Comparison of ENCODE assay signal across 13 mouse cellular contexts in the genomic region with DNA sequence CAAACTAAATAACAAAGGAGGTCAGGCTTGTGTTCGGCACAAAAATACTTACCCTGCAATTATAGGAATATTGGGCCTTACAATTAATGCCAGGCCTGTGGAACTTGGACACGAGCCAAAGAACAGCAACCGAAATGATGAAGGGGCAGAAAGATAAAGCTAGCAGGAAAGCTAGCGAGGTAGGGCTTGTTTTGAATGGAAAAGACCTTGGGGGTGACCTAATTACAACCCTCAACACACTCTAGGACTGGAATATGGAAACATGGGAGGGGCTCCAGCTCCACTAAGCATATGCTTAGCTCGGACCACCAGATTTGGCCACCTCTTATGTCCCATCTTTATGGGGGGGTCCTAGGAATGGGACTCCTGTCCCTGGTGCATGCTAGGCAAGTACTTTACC.
DNase-seq lines count a peak whose midpoint lies in the region; ATAC-seq and TF ChIP-seq lines count a peak whose summit lies in the region.
"Had no signal": no experiment of that assay in that cellular context is flagged by ENCODE, and none has a peak within 500 bp of the region (broad histone marks: within the 10 kb centered on the region; RNA-seq: fewer than 3 reads in every experiment).

No protein-coding gene starts in this region.

- TF ChIP-seq CTCF in lung, embryonic 14.5 days (IDR thresholded peaks at IDR 0.05; ENCODE audit: low read depth), result no peak

- H3K4me1 ChIP-seq in embryonic facial prominence, embryonic 11.5 days (ENCODE audit: control insufficient read depth, insufficient read depth, low read length), result no peaks in the 10 kb centered on the region
- peaks cover 4% of the 10 kb centered on the region; the same call in 1 of the 2 replicates for H3K4me1 ChIP-seq in embryonic facial prominence, embryonic 10.5 days
- no peaks in the 10 kb centered on the region; the same call in 1 of the 2 replicates for H3K4me1 ChIP-seq in lung, embryonic 14.5 days (ENCODE audit: insufficient read depth)
- peaks cover 5% of the 10 kb centered on the region; the same call in 1 of the 2 replicates for H3K4me1 ChIP-seq in embryonic facial prominence, embryonic 15.5 days
- H3K4me1 ChIP-seq: midbrain, embryonic 10.5 days; neural tube, embryonic 12.5 days had no signal

- H3K4me2 ChIP-seq in embryonic facial prominence, embryonic 11.5 days (ENCODE audit: low read depth, low read length), result no peak overlapping the region
- H3K4me2 ChIP-seq in lung, embryonic 14.5 days, result peak overlapping the region; percentile 48
- peak overlapping the region; percentile 39 for H3K4me2 ChIP-seq in embryonic facial prominence, embryonic 15.5 days (replicated peaks)
- H3K4me2 ChIP-seq: neural tube, embryonic 12.5 days had no signal

- no peaks in the 10 kb centered on the region for H3K27me3 ChIP-seq in embryonic facial prominence, embryonic 11.5 days (ENCODE audit: control insufficient read depth, insufficient read depth, low read length)
- peaks cover 87% of the 10 kb centered on the region for H3K27me3 ChIP-seq in embryonic facial prominence, embryonic 10.5 days (replicated peaks; ENCODE audit: low read depth, poor library complexity, severe bottlenecking)
- no peaks in the 10 kb centered on the region for H3K27me3 ChIP-seq in lung, embryonic 14.5 days (ENCODE audit: insufficient read depth, low read length)
- no peaks in the 10 kb centered on the region for H3K27me3 ChIP-seq in embryonic facial prominence, embryonic 15.5 days
- H3K27me3 ChIP-seq: neural tube, embryonic 12.5 days had no signal

- intact Hi-C loops in left cerebral cortex, postnatal 4 days (cut with DNase I), result no loop called here

- DNase-seq in embryonic facial prominence, embryonic 11.5 days (ENCODE audit: low spot score), result peak; percentile 16
- no peak for DNase-seq in embryonic facial prominence, embryonic 10.5 days (ENCODE audit: low spot score)
- no peak for DNase-seq in lung, embryonic 14.5 days
- no peak for DNase-seq in lung, adult 18-20 months
- no peak for DNase-seq in left cerebral cortex, postnatal 4 days
- no peak for DNase-seq in urinary bladder, adult 18-20 months (ENCODE audit: low spot score in 2 of 2)
- DNase-seq: adrenal gland, postnatal 25 days; heart, postnatal 14 days; kidney, adult 9 months had no signal

- WGBS in embryonic facial prominence, embryonic 11.5 days, result 60% methylated on average over 5 of the region's 5 CpGs
- WGBS in embryonic facial prominence, embryonic 10.5 days, result 66% methylated on average over 5 of the region's 5 CpGs
- WGBS in lung, embryonic 14.5 days, result 26% methylated on average over 5 of the region's 5 CpGs
- WGBS in embryonic facial prominence, embryonic 15.5 days, result 33% methylated on average over 5 of the region's 5 CpGs

- no peaks in the 10 kb centered on the region for H3K9me3 ChIP-seq in embryonic facial prominence, embryonic 11.5 days (replicated peaks; ENCODE audit: control insufficient read depth, low read length)
- H3K9me3 ChIP-seq in embryonic facial prominence, embryonic 10.5 days, result no peaks in the 10 kb centered on the region
- no peaks in the 10 kb centered on the region for H3K9me3 ChIP-seq in lung, embryonic 14.5 days (ENCODE audit: low read depth, low read length)
- no peaks in the 10 kb centered on the region for H3K9me3 ChIP-seq in embryonic facial prominence, embryonic 15.5 days (replicated peaks)
- H3K9me3 ChIP-seq: midbrain, embryonic 10.5 days; neural tube, embryonic 12.5 days had no signal

- H3K36me3 ChIP-seq in embryonic facial prominence, embryonic 11.5 days (replicated peaks; ENCODE audit: control insufficient read depth, insufficient read depth, low read depth, low read length), result no peaks in the 10 kb centered on the region
- no peaks in the 10 kb centered on the region for H3K36me3 ChIP-seq in embryonic facial prominence, embryonic 10.5 days (replicated peaks)
- no peaks in the 10 kb centered on the region for H3K36me3 ChIP-seq in lung, embryonic 14.5 days (ENCODE audit: insufficient read depth)
- H3K36me3 ChIP-seq in embryonic facial prominence, embryonic 15.5 days, result no peaks in the 10 kb centered on the region
- H3K36me3 ChIP-seq: midbrain, embryonic 10.5 days; neural tube, embryonic 12.5 days had no signal

- ATAC-seq in embryonic facial prominence, embryonic 11.5 days (replicated peaks; ENCODE audit: insufficient number of reproducible peaks, low FRiP score, low TSS enrichment, low read depth), result no peak
- peak; percentile 24; the same call in 1 of the 2 replicates for ATAC-seq in lung, embryonic 14.5 days (ENCODE audit: insufficient read depth)
- ATAC-seq in embryonic facial prominence, embryonic 15.5 days (ENCODE audit: insufficient number of reproducible peaks, low FRiP score, low TSS enrichment, low read depth), result 0 out of 2 replicates have a peak, but pooled peaks have one; percentile 15
- 0 out of 2 replicates have a peak, but pooled peaks have one; percentile 33 for ATAC-seq in megakaryocyte-erythroid progenitor cell, adult 5-6 weeks (replicated peaks; ENCODE audit: low FRiP score, low TSS enrichment, poor library complexity, severe bottlenecking)

- no peak overlapping the region for H3K4me3 ChIP-seq in embryonic facial prominence, embryonic 11.5 days (ENCODE audit: low read depth, low read length)
- no peak overlapping the region for H3K4me3 ChIP-seq in embryonic facial prominence, embryonic 10.5 days
- H3K4me3 ChIP-seq in lung, embryonic 14.5 days (ENCODE audit: low read depth, low read length), result no peak overlapping the region
- H3K4me3 ChIP-seq in embryonic facial prominence, embryonic 15.5 days (replicated peaks), result no peak overlapping the region
- H3K4me3 ChIP-seq: midbrain, embryonic 10.5 days; neural tube, embryonic 12.5 days had no signal

- H3K9ac ChIP-seq in embryonic facial prominence, embryonic 11.5 days (replicated peaks; ENCODE audit: low read length), result no peak overlapping the region
- H3K9ac ChIP-seq in lung, embryonic 14.5 days, result no peak overlapping the region
- no peak overlapping the region for H3K9ac ChIP-seq in embryonic facial prominence, embryonic 15.5 days
- H3K9ac ChIP-seq: neural tube, embryonic 12.5 days had no signal

- no peak overlapping the region; the same call in 1 of the 2 replicates for H3K27ac ChIP-seq in embryonic facial prominence, embryonic 11.5 days (replicated peaks; ENCODE audit: low read depth, low read length)
- H3K27ac ChIP-seq in embryonic facial prominence, embryonic 10.5 days (replicated peaks), result no peak overlapping the region
- H3K27ac ChIP-seq in lung, embryonic 14.5 days (ENCODE audit: low read depth), result peak overlapping the region; percentile 24; the same call in 1 of the 2 replicates
- no peak overlapping the region for H3K27ac ChIP-seq in embryonic facial prominence, embryonic 15.5 days (replicated peaks)
- H3K27ac ChIP-seq: midbrain, embryonic 10.5 days; neural tube, embryonic 12.5 days had no signal
